Mouse (Mus musculus) bone marrow macrophage, adult 2 months (primary cell): ENCODE results near the gene Erc1.

Experiments
- CTCF ChIP-seq: IDR thresholded peaks from 2 replicates; pipeline ENCODE4 v1.5.1; 2012; ENCODE audit warnings: low read depth, mild to moderate bottlenecking, low read length, moderate library complexity
- POLR2A ChIP-seq: IDR thresholded peaks from 2 replicates; pipeline ENCODE4 v1.6.1; 2012; ENCODE audit warnings: mild to moderate bottlenecking, low read depth, low read length, borderline replicate concordance

DNA sequence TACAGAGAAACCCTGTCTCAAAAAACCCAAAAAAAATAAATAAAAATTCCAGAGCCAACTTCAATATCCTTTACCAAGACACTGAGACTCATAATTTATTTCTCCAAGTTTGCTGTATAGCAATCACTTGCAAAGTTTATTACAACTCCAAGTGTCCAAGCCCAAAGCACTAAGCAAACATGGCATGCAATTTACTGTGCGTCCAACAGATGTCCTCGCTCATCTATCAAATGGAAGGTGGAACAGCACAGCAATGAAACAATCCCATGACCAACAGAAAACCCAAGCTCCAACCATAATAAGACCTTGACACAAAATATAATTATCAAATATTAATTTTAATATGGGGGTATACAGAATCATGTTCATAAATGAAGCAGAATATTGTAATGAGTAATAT, 55.4 kb downstream of the Erc1 start:
- TF ChIP-seq CTCF, result no peak
- TF ChIP-seq POLR2A, result no peak
